Mouse (Mus musculus): Measurements from ENCODE around the gene Cstad.

- TF ChIP-seq CTCF (IDR thresholded peaks at IDR 0.05; ENCODE audit: low read depth): no peak
- no peak for TF ChIP-seq EP300 (IDR thresholded peaks at IDR 0.05; ENCODE audit: low read depth)
Measured at GRCm38 (mm10) chr2:30627338-30627737, 32.5 kb downstream of the Cstad start.

Measured in liver, embryonic 14.5 days (tissue).